In the genomic region with DNA sequence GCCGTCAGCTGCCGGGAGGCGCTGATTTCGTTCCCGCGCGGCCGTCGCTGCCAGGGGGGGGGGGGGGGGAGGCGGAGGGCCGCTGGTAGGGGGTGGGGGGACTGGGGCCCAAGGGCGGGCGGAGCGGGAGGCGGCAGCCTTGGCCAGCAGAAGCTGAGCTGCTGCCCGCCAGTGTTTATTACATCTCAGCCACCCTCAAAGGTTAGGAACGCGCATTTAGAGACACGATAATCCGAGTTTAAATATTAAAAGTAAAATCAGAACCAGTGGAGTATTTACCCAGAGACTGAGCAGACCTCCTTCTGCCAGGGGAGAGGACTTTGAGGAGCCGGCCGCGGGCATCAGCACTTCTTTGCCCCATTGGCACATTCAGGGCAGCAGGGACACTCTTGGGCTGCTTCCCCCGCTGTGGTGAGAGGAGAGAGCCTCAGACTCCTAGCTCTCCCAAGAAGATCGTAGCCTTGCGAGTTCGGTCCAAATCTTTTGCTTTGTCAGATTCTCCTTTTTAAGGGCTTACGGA, we compare ENCODE assay signal across 8 mouse cellular contexts. TPM values are rescaled to one million over a fixed set of nuclear protein-coding genes. Genes with fewer than 3 reads are reported as not detected.
DNase-seq lines count a peak whose midpoint lies in the region; ATAC-seq and TF ChIP-seq lines count a peak whose summit lies in the region.

No protein-coding gene starts in this region.

- peaks cover 87% of the 10 kb centered on the region for H3K27me3 ChIP-seq in lung, embryonic 15.5 days
- H3K27me3 ChIP-seq in hindbrain, postnatal 0 days (ENCODE audit: insufficient read depth, low read length) = no peaks in the 10 kb centered on the region
- 0 out of 2 replicates have a peak, but pooled peaks cover 3% of the 10 kb centered on the region for H3K27me3 ChIP-seq in neural tube, embryonic 15.5 days (replicated peaks)

- H3K4me3 ChIP-seq in lung, embryonic 15.5 days = peak overlapping the region; percentile 24
- H3K4me3 ChIP-seq in hindbrain, postnatal 0 days (ENCODE audit: low read length) = peak overlapping the region; percentile 44
- H3K4me3 ChIP-seq in neural tube, embryonic 15.5 days (replicated peaks) = peak overlapping the region; percentile 43

- H3K9ac ChIP-seq in lung, embryonic 15.5 days = no peak overlapping the region
- H3K9ac ChIP-seq in hindbrain, postnatal 0 days (replicated peaks; ENCODE audit: low read length) = peak overlapping the region; percentile 47
- H3K9ac ChIP-seq in neural tube, embryonic 15.5 days (replicated peaks) = peak overlapping the region; percentile 33

- no peaks in the 10 kb centered on the region for H3K9me3 ChIP-seq in lung, embryonic 15.5 days
- no peaks in the 10 kb centered on the region for H3K9me3 ChIP-seq in hindbrain, postnatal 0 days (ENCODE audit: low read length)
- H3K9me3 ChIP-seq in neural tube, embryonic 15.5 days (replicated peaks) = no peaks in the 10 kb centered on the region

- DNase-seq in embryo, embryonic 10 days (ENCODE audit: low spot score) = peak; percentile 58
- DNase-seq in embryo, embryonic 10.5 days (ENCODE audit: low spot score) = no peak
- no peak for DNase-seq in lung, postnatal 25 days (ENCODE audit: low spot score)
- peak; percentile 73 for DNase-seq in hindbrain, postnatal 0 days (ENCODE audit: low spot score)
- no peak for DNase-seq in urinary bladder, postnatal 4 days (ENCODE audit: low spot score in 2 of 2)

- no peaks in the 10 kb centered on the region for H3K4me1 ChIP-seq in lung, embryonic 15.5 days
- H3K4me1 ChIP-seq in hindbrain, postnatal 0 days (ENCODE audit: insufficient read depth, low read length) = no peaks in the 10 kb centered on the region
- H3K4me1 ChIP-seq in neural tube, embryonic 15.5 days = peaks cover 41% of the 10 kb centered on the region

- ATAC-seq in lung, embryonic 15.5 days (ENCODE audit: borderline replicate concordance, extremely low read depth, low FRiP score, low TSS enrichment) = no peak; the same call in 1 of the 2 replicates
- peak; percentile 34 for ATAC-seq in hindbrain, postnatal 0 days
- ATAC-seq in neural tube, embryonic 15.5 days (ENCODE audit: low FRiP score) = peak; percentile 42; the same call in 1 of the 2 replicates
- no peak for ATAC-seq in megakaryocyte progenitor cell, adult 5-6 weeks (replicated peaks; ENCODE audit: poor library complexity)

- TF ChIP-seq CTCF in hindbrain, postnatal 0 days (IDR thresholded peaks at IDR 0.05; ENCODE audit: low read depth) = no peak

- no peaks in the 10 kb centered on the region for H3K36me3 ChIP-seq in lung, embryonic 15.5 days
- no peaks in the 10 kb centered on the region for H3K36me3 ChIP-seq in hindbrain, postnatal 0 days (ENCODE audit: insufficient read depth, low read length)
- no peaks in the 10 kb centered on the region for H3K36me3 ChIP-seq in neural tube, embryonic 15.5 days

- H3K4me2 ChIP-seq in lung, embryonic 15.5 days = peak overlapping the region; percentile 48
- H3K4me2 ChIP-seq in hindbrain, postnatal 0 days (ENCODE audit: low read depth, low read length) = peak overlapping the region; percentile 90
- peak overlapping the region; percentile 73 for H3K4me2 ChIP-seq in neural tube, embryonic 15.5 days

- WGBS in lung, embryonic 15.5 days = under 1% methylated on average over 21 of the region's 28 CpGs
- 2% methylated on average over 20 of the region's 28 CpGs for WGBS in hindbrain, postnatal 0 days
- under 1% methylated on average over 21 of the region's 28 CpGs for WGBS in neural tube, embryonic 15.5 days

- H3K27ac ChIP-seq in lung, embryonic 15.5 days = no peak overlapping the region
- H3K27ac ChIP-seq in hindbrain, postnatal 0 days = peak overlapping the region; percentile 82
- peak overlapping the region; percentile 72 for H3K27ac ChIP-seq in neural tube, embryonic 15.5 days (replicated peaks)

RNA-seq across cellular contexts. Expression of a gene that starts 10.4 kb away (rescaled TPM):
- polyA plus RNA-seq in lung, embryonic 15.5 days (2015; fragmentation: Nextera tagmentation; extraction: Ambion mirVana) = 0.05 and 0.06 TPM in 2 replicates
- total RNA-seq in hindbrain, postnatal 0 days (2014; rRNA removed) = 17.9 and 19.4 TPM in 2 replicates
- polyA plus RNA-seq in hindbrain, postnatal 0 days (2015; fragmentation: Nextera tagmentation; extraction: Ambion mirVana) = 13.8 and 14.6 TPM in 2 replicates
- polyA plus RNA-seq in neural tube, embryonic 15.5 days (2015; fragmentation: Nextera tagmentation; extraction: Ambion mirVana) = 11.8 and 14.3 TPM in 2 replicates
- not detected in 2 replicates for total RNA-seq in megakaryocyte progenitor cell, adult 5-6 weeks (2015)
- total RNA-seq in megakaryocyte progenitor cell, adult 5-6 weeks (2017) = not detected in 2 replicates

Comparison
In these comparisons a context has a peak if more than half of its experiments do, and no peak if none do; other contexts are left out.
1. DNase-seq: peak in embryo, embryonic 10 days (single experiment) and hindbrain, postnatal 0 days (single experiment); none in embryo, embryonic 10.5 days (single experiment), lung, postnatal 25 days (single experiment) and urinary bladder, postnatal 4 days (0 of 2).
2. ATAC-seq: peak in hindbrain, postnatal 0 days (single experiment) and neural tube, embryonic 15.5 days (single experiment); none in lung, embryonic 15.5 days (single experiment) and megakaryocyte progenitor cell, adult 5-6 weeks (single experiment).
3. RNA of a gene that starts 10.4 kb away (polyA plus RNA-seq): 13.8 to 14.6 TPM in hindbrain, postnatal 0 days and 11.8 to 14.3 TPM in neural tube, embryonic 15.5 days; 0.05 to 0.06 TPM in lung, embryonic 15.5 days; every median in the first group is over 10 times any median in the second.
4. Peak in every context shown above with its lines, with median percentiles within 50 percentile points of each other: H3K4me2 ChIP-seq and H3K4me3 ChIP-seq.